Mouse (Mus musculus) naive thymus-derived CD4-positive, alpha-beta T cell, adult 5 months (primary cell): ENCODE results near the gene Tdgf1. TPM values are rescaled to one million over a fixed set of nuclear protein-coding genes. Genes with fewer than 3 reads are reported as not detected.

ENCODE experiments used
- polyA plus RNA-seq: library from polyadenylated mRNA; unstranded; fragments of 100-300 nt; shearing (Covaris generic); gene quantifications from one replicate; pipeline ENCODE4 v1.2.1, GENCODE M21; 2017

Tdgf1 gene
- polyA plus RNA-seq, result 2.0 TPM

GRCm38 (mm10) chr9:110945926-110946325, at the start of gene Tdgf1:
Tdgf1 (minus strand) TSS chr9:110946158.

GRCm38 (mm10) chr9:110990204-110990603, 44.2 kb upstream of the Tdgf1 start, which contains the start of gene Rtp3:
Rtp3 (minus strand) TSS chr9:110990583.

GRCm38 (mm10) chr9:110951397-110951796, 5.4 kb upstream of the Tdgf1 start, which contains the start of gene Lrrc2:
Lrrc2 (plus strand) TSS chr9:110951545.

GRCm38 (mm10) chr9:110916786-110917185, 29.2 kb downstream of the Tdgf1 start, which contains the start of gene Fam240a:
Fam240a (minus strand) TSS chr9:110916861.

Other genes starting within 250 kb of the Tdgf1 start
- gene Myl3, start 204.3 kb downstream of the Tdgf1 start, polyA plus RNA-seq, result not detected
- not detected for gene Pth1r, start 199.0 kb downstream of the Tdgf1 start, polyA plus RNA-seq
- not detected for gene Prss42, start 148.0 kb downstream of the Tdgf1 start, polyA plus RNA-seq
- not detected for gene Prss44, start 132.2 kb downstream of the Tdgf1 start, polyA plus RNA-seq
- gene Prss43, start 119.5 kb downstream of the Tdgf1 start, polyA plus RNA-seq, result not detected
- not detected for gene Prss45, start 111.6 kb downstream of the Tdgf1 start, polyA plus RNA-seq
- gene Prss46, start 101.7 kb downstream of the Tdgf1 start, polyA plus RNA-seq, result not detected
- not detected for gene Prss50, start 88.2 kb downstream of the Tdgf1 start, polyA plus RNA-seq
- gene Als2cl, start 66.3 kb downstream of the Tdgf1 start, polyA plus RNA-seq, result 175 TPM
- 24.9 TPM for gene Tmie, start 66.0 kb downstream of the Tdgf1 start, polyA plus RNA-seq
- gene Fam240a, start 29.3 kb downstream of the Tdgf1 start, polyA plus RNA-seq, result 6.4 TPM
- not detected for gene Lrrc2, start 5.4 kb upstream of the Tdgf1 start, polyA plus RNA-seq
- gene Rtp3, start 44.4 kb upstream of the Tdgf1 start, polyA plus RNA-seq, result not detected
- gene Ltf, start 73.1 kb upstream of the Tdgf1 start, polyA plus RNA-seq, result not detected
- gene Ccrl2, start 111.4 kb upstream of the Tdgf1 start, polyA plus RNA-seq, result 0.95 TPM
- gene Lrrfip2, start 171.4 kb upstream of the Tdgf1 start, polyA plus RNA-seq, result 27.2 TPM